Mouse (Mus musculus): ENCODE results near the gene Adcy2.
A peak's percentile ranks its signal among the peaks of the same experiment; 100 is the strongest.

Gene Adcy2

GRCm38 (mm10) chr13:68998918-68999801 lies at the start of gene Adcy2:
TSS of gene Adcy2 (minus strand) at chr13:68999541.
- DNase-seq, result peak; percentile 57

- DNase-seq, result no peak
Measured at GRCm38 (mm10) chr13:69036991-69037597, 37.8 kb upstream of the Adcy2 start.

GRCm38 (mm10) chr13:69034621-69035020 lies 35.3 kb upstream of the Adcy2 start:
- no peak for DNase-seq

GRCm38 (mm10) chr13:69033532-69033931 lies 34.2 kb upstream of the Adcy2 start:
- DNase-seq, result no peak

- no peak for DNase-seq
Measured at GRCm38 (mm10) chr13:69029078-69029757, 29.9 kb upstream of the Adcy2 start.

GRCm38 (mm10) chr13:69024964-69025363 lies 25.6 kb upstream of the Adcy2 start:
- DNase-seq, result no peak

GRCm38 (mm10) chr13:69023239-69023638 lies 23.9 kb upstream of the Adcy2 start:
- DNase-seq, result no peak

GRCm38 (mm10) chr13:69020574-69020973 lies 21.2 kb upstream of the Adcy2 start:
- no peak for DNase-seq

GRCm38 (mm10) chr13:69006915-69007314 lies 7.6 kb upstream of the Adcy2 start:
- no peak for DNase-seq

GRCm38 (mm10) chr13:69006091-69006490 lies 6.8 kb upstream of the Adcy2 start:
- DNase-seq, result no peak

GRCm38 (mm10) chr13:69004406-69004805 lies 5.1 kb upstream of the Adcy2 start:
- DNase-seq, result no peak

- DNase-seq, result no peak
Measured at GRCm38 (mm10) chr13:69002631-69003030, 3.3 kb upstream of the Adcy2 start.

GRCm38 (mm10) chr13:69002173-69002572 lies 2.8 kb upstream of the Adcy2 start:
- peak; percentile 51 for DNase-seq

GRCm38 (mm10) chr13:68999826-69000225 lies 485 bp upstream of the Adcy2 start:
- DNase-seq, result no peak

- no peak for DNase-seq
Measured at GRCm38 (mm10) chr13:68998558-68998917, 803 bp downstream of the Adcy2 start.

- no peak for DNase-seq
Measured at GRCm38 (mm10) chr13:68997821-68998551, 1.4 kb downstream of the Adcy2 start.

- DNase-seq, result no peak
Measured at GRCm38 (mm10) chr13:68997386-68997785, 2.0 kb downstream of the Adcy2 start.

- DNase-seq, result peak; percentile 14
Measured at GRCm38 (mm10) chr13:68996661-68997060, 2.7 kb downstream of the Adcy2 start.

GRCm38 (mm10) chr13:68985789-68986188 lies 13.6 kb downstream of the Adcy2 start:
- DNase-seq, result no peak

- no peak for DNase-seq
Measured at GRCm38 (mm10) chr13:68984000-68984399, 15.3 kb downstream of the Adcy2 start.

GRCm38 (mm10) chr13:68981048-68981447 lies 18.3 kb downstream of the Adcy2 start:
- DNase-seq, result no peak

GRCm38 (mm10) chr13:68973143-68973542 lies 26.2 kb downstream of the Adcy2 start:
- DNase-seq, result no peak

GRCm38 (mm10) chr13:68961580-68961979 lies 37.8 kb downstream of the Adcy2 start:
- DNase-seq, result no peak
